Mouse (Mus musculus): ENCODE measurements around the gene Olfr402. TPM values are rescaled to one million over a fixed set of nuclear protein-coding genes. Genes with fewer than 3 reads are reported as not detected.
"Not testable (repeated sequence)": the region's sequence is repeated elsewhere in the genome, so short reads cannot be mapped to it uniquely, and the experiment has no call there.

Olfr402 gene
- not detected in 2 replicates for polyA plus RNA-seq (2015; fragmentation: Nextera tagmentation; extraction: Ambion mirVana)

DNA sequence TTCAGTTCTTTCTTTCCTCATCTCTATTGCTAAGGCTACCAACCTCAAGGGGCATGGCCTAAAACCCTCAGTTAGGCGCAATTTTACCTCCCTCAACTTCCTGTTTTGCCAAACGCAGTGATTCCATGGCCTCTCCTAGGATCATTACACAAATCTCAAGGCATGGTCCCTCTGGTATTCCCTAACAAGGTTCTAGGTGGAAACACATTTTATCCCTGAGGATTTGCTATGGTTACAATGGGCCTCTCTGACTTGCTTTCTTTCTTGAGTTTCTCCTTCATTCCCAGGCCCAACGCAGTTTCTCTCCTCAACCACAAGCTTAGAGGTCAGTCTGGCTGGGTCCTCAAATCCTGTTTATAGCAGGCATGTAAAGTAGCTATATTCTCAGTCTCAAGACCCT, at the start of gene Olfr402:
TSS of gene Olfr402 (plus strand) at position 301 of the 400 bp plus-strand sequence.
- TF ChIP-seq CTCF (IDR thresholded peaks at IDR 0.05; ENCODE audit: low read depth): no peak
- H3K4me1 ChIP-seq (replicated peaks; ENCODE audit: insufficient read depth, low read length): no peaks in the 10 kb centered on the region
- no peak within 1 kb of the TSS for H3K27ac ChIP-seq
- 63% methylated on average over 3 of the region's 3 CpGs for WGBS
- H3K27me3 ChIP-seq (ENCODE audit: insufficient read depth, low read length): no peaks in the 10 kb centered on the region
- DNase-seq (ENCODE audit: low spot score): no peak
- H3K36me3 ChIP-seq (ENCODE audit: insufficient read depth, low read length): no peaks in the 10 kb centered on the region
- H3K4me2 ChIP-seq (ENCODE audit: low read length): no peak within 1 kb of the TSS
- ATAC-seq (replicated peaks; ENCODE audit: low FRiP score, low read depth): no peak
- H3K9me3 ChIP-seq (replicated peaks; ENCODE audit: low read length): no peaks in the 10 kb centered on the region
- H3K9ac ChIP-seq (ENCODE audit: low read depth, low read length): no peak within 1 kb of the TSS
- H3K4me3 ChIP-seq (replicated peaks; ENCODE audit: low read depth, low read length): no peak within 1 kb of the TSS

DNA sequence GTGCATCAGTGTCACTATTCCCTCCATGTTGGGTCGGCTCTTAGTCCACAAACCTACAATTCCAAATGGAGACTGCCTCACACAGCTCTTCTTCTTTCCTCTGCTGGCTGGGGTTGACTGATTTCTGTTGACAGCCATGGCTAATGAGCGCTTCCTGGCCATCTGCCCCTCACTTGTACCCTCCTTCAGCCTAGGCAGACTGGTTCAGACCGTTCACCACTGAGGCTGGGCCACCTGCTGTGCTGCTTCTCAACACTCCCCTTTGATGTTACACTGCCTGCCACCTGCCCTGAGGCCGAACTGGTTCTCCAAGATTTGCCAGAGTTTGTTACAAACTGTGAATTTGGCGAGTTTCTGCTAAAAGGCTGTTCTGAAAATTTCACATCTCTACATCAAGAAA, 48.3 kb upstream of the Olfr402 start:
- Histone ChIP-seq H3K9ac (ENCODE audit: low read depth, low read length) (no peak overlapping the region), H3K4me2 (ENCODE audit: low read length) (no peak overlapping the region), H3K36me3 (ENCODE audit: insufficient read depth, low read length) (no peaks in the 10 kb centered on the region), H3K9me3 (replicated peaks; ENCODE audit: low read length) (no peaks in the 10 kb centered on the region), H3K27me3 (ENCODE audit: insufficient read depth, low read length) (no peaks in the 10 kb centered on the region), H3K4me1 (replicated peaks; ENCODE audit: insufficient read depth, low read length) (no peaks in the 10 kb centered on the region), H3K27ac (no peak overlapping the region), H3K4me3 (replicated peaks; ENCODE audit: low read depth, low read length) (no peak overlapping the region)
- DNase-seq (ENCODE audit: low spot score) (no peak), ATAC-seq (replicated peaks; ENCODE audit: low FRiP score, low read depth) (no peak)
- 34% methylated on average over 5 of the region's 5 CpGs for WGBS
- no peak for TF ChIP-seq CTCF (IDR thresholded peaks at IDR 0.05; ENCODE audit: low read depth)

DNA sequence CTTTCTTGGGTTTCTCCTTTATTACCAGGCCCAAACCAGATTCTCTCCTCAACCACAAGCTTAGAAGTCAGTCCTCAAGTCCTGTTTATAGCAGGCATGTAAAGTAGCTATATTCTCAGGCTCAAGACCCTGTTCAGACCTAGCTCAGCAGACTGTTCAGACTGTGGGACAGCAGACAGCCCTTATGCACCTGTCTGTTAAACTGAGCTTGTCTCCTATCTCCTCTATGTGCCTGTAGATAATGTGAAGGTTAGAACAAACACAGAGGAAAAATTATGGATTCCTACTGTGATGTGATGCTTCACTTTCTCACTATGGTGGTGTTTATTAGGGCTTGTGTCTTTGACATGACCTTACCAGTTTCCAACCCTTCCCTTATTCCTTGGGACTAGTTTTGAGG, 39.9 kb upstream of the Olfr402 start, which contains the start of gene Olfr401:
TSS of gene Olfr401 (plus strand) at position 301 of the 400 bp plus-strand sequence.
- Histone ChIP-seq H3K9ac (ENCODE audit: low read depth, low read length) (no peak within 1 kb of the TSS), H3K27ac (no peak within 1 kb of the TSS), H3K27me3 (ENCODE audit: insufficient read depth, low read length) (no peaks in the 10 kb centered on the region), H3K4me3 (replicated peaks; ENCODE audit: low read depth, low read length) (no peak within 1 kb of the TSS), H3K4me1 (replicated peaks; ENCODE audit: insufficient read depth, low read length) (no peaks in the 10 kb centered on the region), H3K4me2 (ENCODE audit: low read length) (no peak within 1 kb of the TSS), H3K9me3 (replicated peaks; ENCODE audit: low read length) (no peaks in the 10 kb centered on the region), H3K36me3 (ENCODE audit: insufficient read depth, low read length) (no peaks in the 10 kb centered on the region)
- TF ChIP-seq CTCF (IDR thresholded peaks at IDR 0.05; ENCODE audit: low read depth): no peak
- no peak for ATAC-seq (replicated peaks; ENCODE audit: low FRiP score, low read depth)
- DNase-seq (ENCODE audit: low spot score): no peak

DNA sequence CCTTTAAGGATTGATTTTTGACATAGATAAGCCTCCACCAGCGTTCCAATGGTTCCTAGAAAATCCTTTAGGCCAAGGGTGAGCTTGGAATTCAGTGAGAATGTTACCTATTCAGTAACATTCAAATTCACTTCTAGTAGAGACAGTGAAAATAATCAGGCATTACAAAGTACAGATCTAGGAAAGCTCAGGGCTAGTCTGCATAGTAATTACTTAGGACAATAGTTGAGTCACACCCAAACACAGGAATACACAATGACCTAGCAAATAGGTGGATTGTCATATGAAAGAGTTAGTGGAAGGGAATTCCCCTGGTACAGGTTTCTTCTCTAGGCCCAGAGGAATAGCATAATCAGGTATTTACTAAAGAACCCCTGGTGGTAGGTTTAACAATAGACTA, 13.3 kb upstream of the Olfr402 start:
- not testable (repeated sequence) for H3K9me3 ChIP-seq (replicated peaks; ENCODE audit: low read length); ATAC-seq (replicated peaks; ENCODE audit: low FRiP score, low read depth); H3K27ac ChIP-seq; H3K4me2 ChIP-seq (ENCODE audit: low read length); DNase-seq (ENCODE audit: low spot score); H3K27me3 ChIP-seq (ENCODE audit: insufficient read depth, low read length); H3K4me1 ChIP-seq (replicated peaks; ENCODE audit: insufficient read depth, low read length); H3K9ac ChIP-seq (ENCODE audit: low read depth, low read length); H3K4me3 ChIP-seq (replicated peaks; ENCODE audit: low read depth, low read length); H3K36me3 ChIP-seq (ENCODE audit: insufficient read depth, low read length)
- 29% methylated on average over 1 of the region's 1 CpGs for WGBS

DNA sequence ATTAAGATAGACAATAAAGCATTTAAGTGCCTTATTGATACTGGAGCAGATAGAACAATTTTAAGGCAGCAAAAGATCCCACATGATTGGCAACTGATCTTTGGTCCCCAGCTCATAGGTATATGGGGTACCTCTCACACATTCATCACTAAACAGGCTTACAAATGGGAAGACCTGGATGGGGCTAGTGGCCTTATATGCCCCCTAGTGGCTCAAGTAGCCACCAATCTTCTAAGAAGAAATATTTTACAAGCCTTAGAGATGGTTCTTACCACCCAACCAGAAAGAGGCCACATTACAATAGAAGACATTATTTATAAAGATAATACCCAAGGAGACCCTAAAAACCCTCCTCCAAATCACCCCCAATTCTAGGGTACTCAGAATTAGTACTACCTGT, 7.5 kb upstream of the Olfr402 start:
- H3K27ac ChIP-seq: no peak overlapping the region

DNA sequence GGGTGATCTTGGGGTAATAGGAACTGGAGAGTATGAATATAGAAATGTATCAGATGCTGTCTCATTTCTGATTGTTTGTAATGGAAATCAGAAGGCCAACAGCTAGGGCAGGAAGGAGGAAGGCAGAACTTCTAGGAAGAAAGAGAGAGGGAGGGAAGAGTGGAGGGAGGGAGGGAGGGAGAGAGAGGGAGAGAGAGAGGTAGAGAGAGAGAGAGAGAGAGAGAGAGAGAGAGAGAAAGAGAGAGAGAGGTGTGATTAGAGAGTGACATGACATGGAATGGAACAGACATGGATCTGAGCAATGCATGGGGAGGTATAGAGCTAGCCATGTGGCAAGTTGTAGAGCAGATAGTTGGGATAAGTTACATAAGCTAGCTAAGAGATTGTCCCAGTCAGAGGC, 15.4 kb downstream of the Olfr402 start:
- Histone ChIP-seq H3K4me3 (replicated peaks; ENCODE audit: low read depth, low read length) (no peak overlapping the region), H3K4me1 (replicated peaks; ENCODE audit: insufficient read depth, low read length) (no peaks in the 10 kb centered on the region), H3K4me2 (ENCODE audit: low read length) (no peak overlapping the region), H3K9me3 (replicated peaks; ENCODE audit: low read length) (no peaks in the 10 kb centered on the region), H3K36me3 (ENCODE audit: insufficient read depth, low read length) (no peaks in the 10 kb centered on the region), H3K9ac (ENCODE audit: low read depth, low read length) (no peak overlapping the region), H3K27ac (no peak overlapping the region), H3K27me3 (ENCODE audit: insufficient read depth, low read length) (no peaks in the 10 kb centered on the region)
- no peak for TF ChIP-seq CTCF (IDR thresholded peaks at IDR 0.05; ENCODE audit: low read depth)
- ATAC-seq (replicated peaks; ENCODE audit: low FRiP score, low read depth): no peak
- no peak for DNase-seq (ENCODE audit: low spot score)

More for the DNA sequence above, 7.5 kb upstream of the Olfr402 start:
- no peak overlapping the region for H3K4me2 ChIP-seq (ENCODE audit: low read length)
- TF ChIP-seq CTCF (IDR thresholded peaks at IDR 0.05; ENCODE audit: low read depth): no peak
- H3K36me3 ChIP-seq (ENCODE audit: insufficient read depth, low read length): no peaks in the 10 kb centered on the region
- no peaks in the 10 kb centered on the region for H3K4me1 ChIP-seq (replicated peaks; ENCODE audit: insufficient read depth, low read length)
- ATAC-seq (replicated peaks; ENCODE audit: low FRiP score, low read depth): no peak
- H3K9me3 ChIP-seq (replicated peaks; ENCODE audit: low read length): no peaks in the 10 kb centered on the region
- no peak overlapping the region for H3K4me3 ChIP-seq (replicated peaks; ENCODE audit: low read depth, low read length)
- no peak for DNase-seq (ENCODE audit: low spot score)
- no peaks in the 10 kb centered on the region for H3K27me3 ChIP-seq (ENCODE audit: insufficient read depth, low read length)
- no peak overlapping the region for H3K9ac ChIP-seq (ENCODE audit: low read depth, low read length)

DNA sequence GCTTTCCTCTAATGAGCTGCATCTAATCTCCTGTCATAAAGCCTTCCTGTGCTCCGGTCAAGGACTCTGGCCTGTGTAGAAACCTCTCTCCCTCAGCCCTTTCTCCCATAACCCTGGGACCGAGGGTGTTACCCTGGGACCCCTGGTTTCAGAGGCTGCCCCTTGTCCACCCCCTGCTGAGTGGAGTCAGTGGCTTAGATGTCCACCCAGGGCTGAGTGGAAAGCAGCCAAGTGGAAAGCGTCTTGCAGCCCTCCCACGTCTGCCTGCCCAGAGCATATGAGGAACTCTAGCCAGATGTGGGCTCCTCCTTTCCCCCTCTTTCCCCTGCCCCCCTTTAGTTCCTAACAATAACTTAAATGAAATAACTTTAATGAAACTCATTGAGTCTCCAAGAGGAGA, 29.8 kb downstream of the Olfr402 start:
- WGBS: 42% methylated on average over 4 of the region's 4 CpGs
- no peak for TF ChIP-seq CTCF (IDR thresholded peaks at IDR 0.05; ENCODE audit: low read depth)
- no peaks in the 10 kb centered on the region for H3K36me3 ChIP-seq (ENCODE audit: insufficient read depth, low read length)
- DNase-seq (ENCODE audit: low spot score) (peak; percentile 8), ATAC-seq (replicated peaks; ENCODE audit: low FRiP score, low read depth) (peak; percentile 52; the same call in 1 of the 2 replicates)
- H3K4me3 ChIP-seq (replicated peaks; ENCODE audit: low read depth, low read length): no peak overlapping the region
- no peaks in the 10 kb centered on the region for H3K4me1 ChIP-seq (replicated peaks; ENCODE audit: insufficient read depth, low read length)
- H3K27me3 ChIP-seq (ENCODE audit: insufficient read depth, low read length): no peaks in the 10 kb centered on the region
- no peak overlapping the region for H3K9ac ChIP-seq (ENCODE audit: low read depth, low read length)
- H3K27ac ChIP-seq: 0 out of 2 replicates have a peak overlapping the region, but pooled peaks have one; percentile 5
- no peak overlapping the region for H3K4me2 ChIP-seq (ENCODE audit: low read length)
- no peaks in the 10 kb centered on the region for H3K9me3 ChIP-seq (replicated peaks; ENCODE audit: low read length)

Data from kidney, postnatal 0 days (tissue).